Mouse (Mus musculus) stomach, postnatal 0 days (tissue): Measurements from ENCODE around the gene Copz1. TPM values are rescaled to one million over a fixed set of nuclear protein-coding genes. Genes with fewer than 3 reads are reported as not detected.

Experiments
- ATAC-seq: fragments of 200-750 bp; cut with Nextera tagmentation; 2 replicates; pipeline ENCODE4 v1.8.0; 2017; ENCODE audit not compliant: low FRiP score, low TSS enrichment
- DNase-seq: peaks from one replicate; pipeline ENCODE4 v3.0.0-alpha.2; 2016; ENCODE audit warnings: low spot score
- H3K27ac ChIP-seq: fragments of 300-500 bp; sonication (generic); replicated peaks from 2 replicates; pipeline ENCODE4 v1.5.1; 2014; ENCODE audit warnings: mild to moderate bottlenecking, control low read depth
- H3K27me3 ChIP-seq: fragments of 300-500 bp; sonication (generic); 2 replicates; pipeline ENCODE4 v1.6.1; 2014; ENCODE audit warnings: low read length; ENCODE audit not compliant: control insufficient read depth, insufficient read depth
- H3K36me3 ChIP-seq: fragments of 300-500 bp; sonication (generic); 2 replicates; pipeline ENCODE4 v1.6.1; 2014; ENCODE audit warnings: low read length, mixed read lengths; ENCODE audit not compliant: control insufficient read depth, insufficient read depth
- H3K4me1 ChIP-seq: fragments of 300-500 bp; sonication (generic); replicated peaks from 2 replicates; pipeline ENCODE4 v1.6.1; 2014; ENCODE audit warnings: antibody characterized with exemption; ENCODE audit not compliant: control insufficient read depth, insufficient read depth
- H3K4me2 ChIP-seq: fragments of 300-500 bp; sonication (generic); replicated peaks from 2 replicates; pipeline ENCODE4 v1.6.1; 2014; ENCODE audit warnings: low read depth, mild to moderate bottlenecking, control low read depth, moderate library complexity
- H3K4me3 ChIP-seq: fragments of 300-500 bp; sonication (generic); 2 replicates; pipeline ENCODE4 v1.5.1; 2014; ENCODE audit warnings: low read depth, low read length, control low read depth
- H3K9ac ChIP-seq: fragments of 300-500 bp; sonication (generic); 2 replicates; pipeline ENCODE4 v1.6.1; 2014; ENCODE audit warnings: mild to moderate bottlenecking, low read length, control low read depth, mixed read lengths
- H3K9me3 ChIP-seq: fragments of 300-500 bp; sonication (generic); 2 replicates; pipeline ENCODE4 v1.6.1; 2016; ENCODE audit warnings: low read length; ENCODE audit not compliant: control insufficient read depth
- CTCF ChIP-seq: IDR thresholded peaks from 2 replicates; pipeline ENCODE4 v1.5.1; 2016; ENCODE audit warnings: antibody characterized with exemption, low read depth, mild to moderate bottlenecking, moderate library complexity
- EP300 ChIP-seq: optimal IDR thresholded peaks from 2 replicates; pipeline ENCODE3; 2016; ENCODE audit warnings: antibody characterized with exemption
- WGBS: fragments of 180-500 bp; shearing (Covaris S2); extraction: QIAGEN DNeasy Blood & Tissue Kit; methylation state at CpG from one replicate; pipeline ENCODE4 v1.1.7; 2014; 5-methylcytosine and 5-hydroxymethylcytosine counted together
- polyA plus RNA-seq: library from polyadenylated mRNA; unstranded; fragments of >200 nt; fragmentation: Nextera tagmentation; extraction: Ambion mirVana; gene quantifications from 2 replicates; pipeline ENCODE4 v1.2.1, GENCODE M21; 2015

The Copz1 gene
- polyA plus RNA-seq, 1 experiment from 2014 or later: 159 TPM

DNA sequence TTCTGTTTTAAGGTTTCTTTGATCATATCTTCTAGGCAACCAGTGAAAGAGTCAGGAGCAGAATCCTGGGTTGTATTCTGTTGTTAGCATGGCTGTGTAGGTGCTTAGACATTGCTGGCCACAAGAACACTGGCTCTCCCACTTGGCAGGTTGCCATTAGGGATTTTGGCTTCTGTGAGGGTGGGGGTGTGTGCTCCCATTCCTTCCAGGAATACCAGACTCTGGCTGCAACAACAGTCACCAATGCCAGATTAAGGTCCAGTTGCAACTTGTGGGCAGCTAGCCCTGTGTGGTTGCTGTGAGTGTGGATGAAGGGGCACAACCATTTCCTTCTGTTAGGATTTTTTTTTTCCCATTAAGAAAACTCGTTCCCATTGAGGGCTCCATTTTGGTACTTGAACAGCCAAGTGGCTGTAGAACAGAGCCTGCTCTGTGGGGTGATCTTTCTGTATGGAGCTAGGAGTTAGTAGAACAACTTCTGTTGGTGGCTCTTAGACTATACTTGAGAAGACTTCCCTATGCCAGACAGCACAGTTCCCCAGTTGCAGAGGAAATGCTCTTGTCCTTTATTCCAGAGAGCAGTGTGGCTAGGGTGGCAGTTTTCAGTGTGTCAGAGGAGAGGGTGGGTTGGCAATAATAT, 13.4 kb downstream of the Copz1 start:
- Histone ChIP-seq H3K4me1 (peaks cover 10% of the 10 kb centered on the region; the same call in 1 of the 2 replicates), H3K4me3 (no peak overlapping the region), H3K4me2 (no peak overlapping the region), H3K9me3 (no peaks in the 10 kb centered on the region), H3K9ac (no peak overlapping the region), H3K27me3 (no peaks in the 10 kb centered on the region), H3K27ac (peak overlapping the region; percentile 41; the same call in 1 of the 2 replicates), H3K36me3 (no peaks in the 10 kb centered on the region; the same call in 1 of the 2 replicates)
- ATAC-seq: no peak
- peak; percentile 51 for DNase-seq
- no peak for TF ChIP-seq CTCF
- TF ChIP-seq EP300: no peak
- WGBS: 33% methylated on average over 1 of the region's 1 CpGs

DNA sequence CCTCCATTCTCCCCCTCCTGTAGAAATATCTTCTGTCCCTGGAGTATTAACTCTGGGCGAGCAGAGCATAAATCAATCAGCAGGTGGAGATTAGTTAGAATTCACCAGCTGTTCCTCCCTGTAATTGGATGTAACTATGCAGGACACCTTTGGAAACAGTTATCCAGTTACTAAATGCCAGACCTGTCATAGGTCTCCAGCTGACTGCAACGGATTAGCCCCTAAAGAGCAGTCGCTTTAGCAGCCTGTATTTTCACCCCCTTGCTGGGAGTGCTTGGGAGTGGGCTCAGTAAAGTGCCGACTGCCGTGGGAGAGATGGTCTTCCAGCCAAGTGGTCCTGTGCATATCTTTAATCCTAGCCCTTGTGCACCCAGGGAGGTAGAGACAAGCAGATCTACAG, 17.1 kb downstream of the Copz1 start:
- Histone ChIP-seq H3K27me3 (no peaks in the 10 kb centered on the region), H3K4me1 (peaks cover 10% of the 10 kb centered on the region; the same call in 1 of the 2 replicates), H3K4me3 (no peak overlapping the region), H3K4me2 (no peak overlapping the region), H3K9ac (no peak overlapping the region), H3K36me3 (peaks cover 4% of the 10 kb centered on the region; the same call in 1 of the 2 replicates), H3K9me3 (no peaks in the 10 kb centered on the region), H3K27ac (no peak overlapping the region)
- 60% methylated on average over 5 of the region's 5 CpGs for WGBS
- no peak for DNase-seq
- ATAC-seq: no peak
- no peak for TF ChIP-seq CTCF
- no peak for TF ChIP-seq EP300

DNA sequence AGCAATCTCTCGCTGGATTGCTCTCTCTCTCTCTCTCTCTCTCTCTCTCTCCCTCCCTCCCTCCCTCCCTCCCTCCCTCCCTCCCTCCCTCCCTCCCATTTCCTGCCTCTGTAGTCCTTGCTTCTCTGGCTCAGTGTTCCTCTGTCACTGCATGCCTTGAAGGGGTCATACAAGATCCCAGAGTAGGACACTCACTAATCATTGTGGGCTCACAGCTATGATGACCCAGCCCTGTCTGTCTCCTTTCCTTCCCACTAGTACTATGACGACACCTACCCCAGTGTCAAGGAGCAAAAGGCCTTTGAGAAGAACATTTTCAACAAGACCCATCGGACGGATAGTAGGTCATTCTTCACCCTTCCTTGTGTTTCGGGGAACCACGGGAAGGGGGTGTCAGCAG, 17.9 kb downstream of the Copz1 start:
- ATAC-seq: no peak
- Histone ChIP-seq H3K4me1 (peaks cover 4% of the 10 kb centered on the region; the same call in 1 of the 2 replicates), H3K36me3 (peaks cover 4% of the 10 kb centered on the region; the same call in 1 of the 2 replicates), H3K4me2 (no peak overlapping the region), H3K9me3 (no peaks in the 10 kb centered on the region), H3K4me3 (no peak overlapping the region), H3K9ac (no peak overlapping the region), H3K27me3 (no peaks in the 10 kb centered on the region), H3K27ac (no peak overlapping the region)
- 68% methylated on average over 6 of the region's 6 CpGs for WGBS
- DNase-seq: no peak
- no peak for TF ChIP-seq EP300
- no peak for TF ChIP-seq CTCF

DNA sequence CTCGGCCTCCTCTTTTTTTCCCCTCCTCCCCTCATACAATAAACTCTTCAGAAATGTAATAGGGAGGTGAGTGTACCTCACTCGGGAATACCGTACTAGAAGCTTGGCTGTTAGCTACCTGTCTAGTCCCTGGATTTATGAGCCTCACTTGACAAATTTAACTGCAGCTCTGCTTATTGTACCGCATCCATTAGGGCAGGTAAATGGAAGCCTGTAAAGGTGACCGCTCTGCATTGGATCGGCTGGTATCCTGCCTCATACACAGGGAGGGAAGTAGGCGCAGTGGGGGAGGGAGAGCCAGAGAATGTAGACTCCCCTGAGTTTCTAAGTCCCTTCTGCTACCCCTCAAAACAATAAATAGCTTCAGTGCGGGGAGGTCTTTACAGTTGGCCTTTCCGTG, 18.3 kb downstream of the Copz1 start:
- peaks cover 4% of the 10 kb centered on the region; the same call in 1 of the 2 replicates for H3K36me3 ChIP-seq
- H3K9me3 ChIP-seq: no peaks in the 10 kb centered on the region
- no peaks in the 10 kb centered on the region for H3K27me3 ChIP-seq
- DNase-seq: no peak
- H3K4me2 ChIP-seq: no peak overlapping the region
- H3K27ac ChIP-seq: no peak overlapping the region
- ATAC-seq: no peak
- no peak overlapping the region for H3K9ac ChIP-seq
- TF ChIP-seq EP300 (no peak), CTCF (no peak)
- peaks cover 1% of the 10 kb centered on the region; the same call in 1 of the 2 replicates for H3K4me1 ChIP-seq
- no peak overlapping the region for H3K4me3 ChIP-seq
- WGBS: 83% methylated on average over 9 of the region's 9 CpGs

DNA sequence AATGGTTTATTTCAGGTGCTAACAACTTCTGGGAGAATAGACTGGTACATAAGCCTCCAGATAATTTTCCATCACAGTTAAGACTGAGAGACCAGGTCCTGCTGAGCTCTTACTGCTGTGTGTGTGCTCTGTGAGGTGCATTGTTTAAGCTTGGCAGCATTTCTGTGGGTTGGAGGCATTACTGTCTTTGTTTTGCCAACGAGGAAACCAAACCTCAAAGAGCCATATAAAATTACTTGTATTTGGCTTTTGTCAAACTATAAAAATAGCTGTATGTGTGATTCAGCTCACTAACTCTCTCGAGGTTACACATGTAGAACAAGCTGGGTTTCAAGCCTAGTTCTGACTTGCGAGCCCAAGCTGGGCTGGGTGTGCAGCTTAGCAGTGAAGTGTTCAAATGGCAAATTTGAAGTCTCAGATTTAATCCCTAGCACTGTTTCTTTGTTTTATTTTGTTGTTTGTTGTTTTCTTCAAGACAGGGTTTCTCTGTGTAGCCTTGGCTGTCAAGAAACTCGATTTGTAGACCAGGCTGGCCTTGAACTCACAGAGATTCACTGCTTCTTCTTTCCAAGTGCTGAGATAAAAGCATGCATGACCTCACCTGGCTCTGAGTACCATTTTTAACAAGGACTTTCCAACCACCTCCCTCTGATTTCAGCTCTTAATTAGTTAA, 20.3 kb downstream of the Copz1 start:
- H3K36me3 ChIP-seq: peaks cover 9% of the 10 kb centered on the region
- H3K9me3 ChIP-seq: no peaks in the 10 kb centered on the region
- TF ChIP-seq EP300 (no peak), CTCF (no peak)
- 73% methylated on average over 4 of the region's 4 CpGs for WGBS
- H3K27me3 ChIP-seq: no peaks in the 10 kb centered on the region
- no peak overlapping the region for H3K4me3 ChIP-seq
- no peak overlapping the region for H3K4me2 ChIP-seq
- H3K9ac ChIP-seq: no peak overlapping the region
- DNase-seq (no peak), ATAC-seq (no peak)
- H3K4me1 ChIP-seq: no peaks in the 10 kb centered on the region
- H3K27ac ChIP-seq: no peak overlapping the region

DNA sequence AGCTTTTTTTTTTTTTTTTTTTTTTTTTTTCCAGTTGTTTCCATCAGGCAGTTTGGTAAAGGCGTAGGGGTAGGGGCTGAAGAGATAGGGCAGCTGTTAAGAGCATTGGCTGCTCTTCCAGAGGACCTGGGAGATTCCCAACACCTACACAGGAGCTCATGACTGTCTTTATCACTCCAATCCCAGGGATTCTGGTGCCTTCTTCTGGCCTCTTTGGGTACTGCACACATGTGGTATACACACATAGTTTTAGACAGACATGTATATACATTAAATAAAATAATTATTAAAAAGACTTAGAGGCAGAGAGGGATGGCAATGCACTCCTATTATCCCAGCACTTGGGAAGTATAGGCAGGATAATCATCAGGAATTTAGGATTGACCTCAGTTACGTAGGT, 20.9 kb downstream of the Copz1 start:
- 96% methylated on average over 2 of the region's 2 CpGs for WGBS
- Histone ChIP-seq H3K27me3 (no peaks in the 10 kb centered on the region), H3K27ac (no peak overlapping the region), H3K4me3 (no peak overlapping the region), H3K9ac (no peak overlapping the region), H3K4me2 (no peak overlapping the region), H3K4me1 (no peaks in the 10 kb centered on the region), H3K9me3 (no peaks in the 10 kb centered on the region), H3K36me3 (peaks cover 9% of the 10 kb centered on the region)
- ATAC-seq (no peak), DNase-seq (no peak)
- TF ChIP-seq EP300 (no peak), CTCF (peak; percentile 41)
